Mouse (Mus musculus): ENCODE measurements at regions not wholly inside any gene's neighbourhood (a gene's known extent, or its start where the extent isn't known, plus 50 kb on each side); places are given as distances from the start of the nearest gene placed in this dataset.

DNA sequence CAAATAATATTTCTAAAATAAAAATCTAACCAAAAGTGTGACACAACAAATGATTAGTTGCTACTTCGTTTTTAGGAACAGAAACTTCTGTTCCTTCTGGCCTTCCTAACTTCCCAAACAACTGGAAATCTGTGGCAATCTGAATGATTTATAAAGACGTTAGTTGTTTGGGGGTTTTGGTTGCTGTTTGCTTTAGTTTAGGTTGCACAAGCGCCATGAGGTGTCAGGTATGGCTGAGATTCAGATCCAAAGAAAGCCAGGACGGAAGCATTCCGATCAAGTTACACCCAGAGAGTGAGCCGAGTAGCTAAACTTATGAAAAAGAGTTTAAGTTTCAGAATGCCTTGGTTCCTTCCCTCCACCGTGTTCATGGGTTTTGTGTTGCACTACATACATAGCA, 126.4 kb upstream of the Nampt start:
- no peak for TF ChIP-seq CTCF (IDR thresholded peaks at IDR 0.05; ENCODE audit: low read depth, low read length)
- TF ChIP-seq POLR2A (IDR thresholded peaks at IDR 0.05; ENCODE audit: extremely low read depth, insufficient read depth, low read length): no peak

All from liver, adult 2 months (tissue).